Mouse (Mus musculus) heart, embryonic 13.5 days (tissue): ENCODE measurements around the gene Ttc5. TPM values are rescaled to one million over a fixed set of nuclear protein-coding genes. Genes with fewer than 3 reads are reported as not detected.
A peak's percentile ranks its signal among the peaks of the same experiment; 100 is the strongest.
"Not testable (repeated sequence)": the region's sequence is repeated elsewhere in the genome, so short reads cannot be mapped to it uniquely, and the experiment has no call there.

Experiments used
- ATAC-seq: fragments of 200-750 bp; cut with Nextera tagmentation; 2 replicates; pipeline ENCODE4 v1.8.0; 2017; ENCODE audit warnings: moderate TSS enrichment; ENCODE audit not compliant: insufficient number of reproducible peaks, low FRiP score, low TSS enrichment; ENCODE audit errors: extremely low read depth
- H3K27ac ChIP-seq: fragments of 300-500 bp; sonication (generic); replicated peaks from 2 replicates; pipeline ENCODE4 v1.5.1; 2015; ENCODE audit warnings: moderate library complexity, mild to moderate bottlenecking, inconsistent platforms
- H3K27me3 ChIP-seq: fragments of 300-500 bp; sonication (generic); replicated peaks from 2 replicates; pipeline ENCODE4 v1.6.1; 2015; ENCODE audit warnings: mild to moderate bottlenecking, inconsistent platforms
- H3K36me3 ChIP-seq: fragments of 300-500 bp; sonication (generic); 2 replicates; pipeline ENCODE4 v1.6.1; 2015; ENCODE audit warnings: mild to moderate bottlenecking, inconsistent platforms
- H3K4me1 ChIP-seq: fragments of 300-500 bp; sonication (generic); 2 replicates; pipeline ENCODE4 v1.6.1; 2015; ENCODE audit warnings: inconsistent platforms
- H3K4me2 ChIP-seq: fragments of 300-500 bp; sonication (generic); 2 replicates; pipeline ENCODE4 v1.6.1; 2015; ENCODE audit warnings: inconsistent platforms, mild to moderate bottlenecking, moderate library complexity
- H3K4me3 ChIP-seq: fragments of 300-500 bp; sonication (generic); 2 replicates; pipeline ENCODE4 v1.5.1; 2015; ENCODE audit warnings: moderate library complexity, mild to moderate bottlenecking, inconsistent platforms
- H3K9ac ChIP-seq: fragments of 300-500 bp; sonication (generic); 2 replicates; pipeline ENCODE4 v1.6.1; 2015; ENCODE audit warnings: inconsistent platforms, mild to moderate bottlenecking, moderate library complexity
- H3K9me3 ChIP-seq: fragments of 300-500 bp; sonication (generic); 2 replicates; pipeline ENCODE4 v1.6.1; 2016; ENCODE audit warnings: inconsistent platforms
- WGBS: fragments of 180-500 bp; shearing (Covaris S2); methylation state at CpG from one replicate; pipeline ENCODE4 v1.1.7; 2015; ENCODE audit warnings: mixed read lengths; 5-methylcytosine and 5-hydroxymethylcytosine counted together
- polyA plus RNA-seq: library from polyadenylated mRNA; unstranded; fragments of >200 nt; fragmentation: Nextera tagmentation; extraction: Ambion mirVana; gene quantifications from 2 replicates; pipeline ENCODE4 v1.2.1, GENCODE M21; 2015

Gene Ttc5
- 48.8 and 51.4 TPM in 2 replicates for polyA plus RNA-seq

DNA sequence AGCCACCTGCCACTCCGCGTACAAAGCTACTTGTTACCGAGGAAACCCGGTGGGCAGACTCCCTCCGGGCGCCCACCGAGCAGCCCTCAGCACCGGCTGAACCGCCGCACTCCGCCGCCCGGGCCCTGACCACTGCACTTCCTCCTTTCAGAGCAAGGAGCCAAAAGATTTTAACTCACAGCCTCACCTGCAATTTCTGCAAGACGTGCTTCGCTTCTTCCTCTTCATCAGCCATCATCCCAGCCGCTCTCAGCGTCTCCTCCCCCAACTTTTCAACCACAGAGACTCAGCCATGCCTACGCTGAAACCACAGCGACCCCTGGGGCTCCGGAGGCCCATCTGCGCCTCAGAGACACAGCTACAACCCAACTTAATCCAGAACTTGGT, at the start of gene Ttc5:
Ttc5 (minus strand) TSS at position 269 of the 387 bp plus-strand sequence.
- ATAC-seq = peak; percentile 83; the same call in 1 of the 2 replicates
- peaks cover 15% of the 10 kb centered on the region for H3K36me3 ChIP-seq
- H3K9me3 ChIP-seq = 0 out of 2 replicates have a peak, but pooled peaks cover 2% of the 10 kb centered on the region
- H3K27me3 ChIP-seq = no peaks in the 10 kb centered on the region
- H3K4me2 ChIP-seq = peak within 1 kb of the TSS; percentile 80
- peak within 1 kb of the TSS; percentile 77 for H3K4me3 ChIP-seq
- WGBS = under 1% methylated on average over 21 of the region's 21 CpGs
- peak within 1 kb of the TSS; percentile 89 for H3K9ac ChIP-seq
- H3K27ac ChIP-seq = peak within 1 kb of the TSS; percentile 36; the same call in 1 of the 2 replicates
- H3K4me1 ChIP-seq = peaks cover 7% of the 10 kb centered on the region

DNA sequence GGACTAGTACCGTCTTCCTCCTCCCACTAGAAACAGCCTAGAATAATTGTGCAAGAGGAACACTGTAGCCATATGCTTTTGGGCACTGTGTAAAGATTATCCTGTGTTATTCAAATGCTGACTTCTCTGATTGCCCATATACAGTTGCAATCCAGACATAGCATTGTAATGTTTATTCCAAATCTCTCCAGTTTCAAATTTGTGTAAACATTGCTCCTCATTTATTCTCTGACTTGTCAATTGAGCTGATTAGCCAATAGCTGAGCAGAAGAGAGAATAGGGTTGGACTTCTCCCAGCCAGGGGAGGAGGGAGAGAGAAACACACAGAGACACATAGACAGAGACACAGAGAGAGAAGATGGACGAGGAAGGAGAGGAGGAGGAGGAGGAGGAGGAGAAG, 49.1 kb upstream of the Ttc5 start:
- no peak overlapping the region for H3K4me2 ChIP-seq
- no peak overlapping the region for H3K4me3 ChIP-seq
- no peaks in the 10 kb centered on the region for H3K4me1 ChIP-seq
- no peak for ATAC-seq
- H3K27me3 ChIP-seq = no peaks in the 10 kb centered on the region
- 54% methylated on average over 2 of the region's 2 CpGs for WGBS
- H3K36me3 ChIP-seq = peaks cover 63% of the 10 kb centered on the region
- H3K27ac ChIP-seq = no peak overlapping the region
- H3K9me3 ChIP-seq = no peaks in the 10 kb centered on the region
- H3K9ac ChIP-seq = no peak overlapping the region

DNA sequence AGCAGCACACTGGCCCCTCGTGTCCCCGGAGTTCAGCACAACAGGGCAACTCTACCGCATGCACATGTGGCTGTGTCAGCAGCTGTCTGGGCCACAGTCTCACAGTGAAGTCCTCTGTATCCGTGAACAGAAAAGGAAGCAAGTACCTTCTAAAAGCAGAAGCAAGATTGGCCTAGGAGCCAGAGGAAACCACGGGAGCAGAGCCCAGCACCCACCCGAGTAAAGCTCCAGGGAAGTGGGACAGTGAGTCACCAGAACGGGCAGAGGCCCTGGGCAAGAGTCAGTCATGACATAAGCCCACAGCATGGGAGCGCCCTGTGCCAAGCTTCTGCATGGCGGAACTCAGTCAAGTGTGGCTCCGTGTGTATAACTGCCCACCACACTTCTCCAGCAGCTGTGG, 48.6 kb upstream of the Ttc5 start:
- ATAC-seq = no peak
- WGBS = 76% methylated on average over 10 of the region's 10 CpGs
- no peaks in the 10 kb centered on the region for H3K4me1 ChIP-seq
- no peak overlapping the region for H3K4me3 ChIP-seq
- no peak overlapping the region for H3K9ac ChIP-seq
- peaks cover 64% of the 10 kb centered on the region for H3K36me3 ChIP-seq
- H3K27me3 ChIP-seq = no peaks in the 10 kb centered on the region
- no peak overlapping the region for H3K4me2 ChIP-seq
- no peaks in the 10 kb centered on the region for H3K9me3 ChIP-seq
- no peak overlapping the region for H3K27ac ChIP-seq

DNA sequence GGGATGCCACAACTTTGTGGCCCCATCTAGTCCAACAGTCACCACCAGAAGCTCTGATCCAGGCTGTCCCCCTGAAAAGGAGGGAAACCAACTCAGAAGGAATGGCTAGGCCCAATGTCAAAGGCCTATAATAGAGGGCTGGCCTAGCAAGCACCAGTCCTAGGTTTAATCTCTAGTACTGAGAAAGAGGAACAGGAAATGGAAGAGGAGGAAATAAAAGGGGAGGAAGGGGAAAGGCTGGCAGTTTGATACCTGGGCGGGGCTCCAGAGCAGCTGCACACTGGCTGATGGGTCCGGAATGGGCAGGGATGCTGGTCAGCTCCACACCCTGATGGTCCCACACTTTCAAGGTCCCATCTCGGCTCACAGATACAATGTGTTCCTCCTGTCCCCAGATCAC, 44.6 kb upstream of the Ttc5 start:
- Histone ChIP-seq H3K4me2 (no peak overlapping the region), H3K9me3 (no peaks in the 10 kb centered on the region), H3K27me3 (no peaks in the 10 kb centered on the region), H3K9ac (no peak overlapping the region), H3K27ac (no peak overlapping the region), H3K36me3 (peaks cover 74% of the 10 kb centered on the region), H3K4me1 (no peaks in the 10 kb centered on the region), H3K4me3 (no peak overlapping the region)
- WGBS = 87% methylated on average over 3 of the region's 3 CpGs
- ATAC-seq = no peak

DNA sequence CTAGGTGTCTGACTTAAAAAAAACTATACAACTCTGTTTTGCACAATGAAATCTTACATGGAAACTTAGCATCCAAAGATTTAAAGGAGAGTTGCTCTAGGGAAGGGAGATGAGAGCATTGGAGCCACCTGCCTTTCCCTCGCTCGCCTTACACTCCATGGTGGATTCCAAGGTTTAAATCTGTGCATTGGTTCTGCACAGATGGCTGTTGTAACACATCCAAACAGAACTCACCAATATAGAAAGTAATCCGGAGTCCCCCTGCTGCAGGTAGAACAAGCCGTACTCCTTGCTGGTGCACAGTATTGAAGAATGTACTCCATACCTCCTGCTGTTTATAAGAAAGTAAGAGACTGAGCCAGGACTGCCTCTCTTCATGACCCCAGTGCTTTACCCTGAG, 41.3 kb upstream of the Ttc5 start:
- Histone ChIP-seq H3K27ac (no peak overlapping the region), H3K4me3 (no peak overlapping the region), H3K9ac (no peak overlapping the region), H3K27me3 (no peaks in the 10 kb centered on the region), H3K4me1 (no peaks in the 10 kb centered on the region), H3K36me3 (peaks cover 79% of the 10 kb centered on the region), H3K9me3 (no peaks in the 10 kb centered on the region), H3K4me2 (no peak overlapping the region)
- 80% methylated on average over 4 of the region's 4 CpGs for WGBS
- no peak for ATAC-seq

DNA sequence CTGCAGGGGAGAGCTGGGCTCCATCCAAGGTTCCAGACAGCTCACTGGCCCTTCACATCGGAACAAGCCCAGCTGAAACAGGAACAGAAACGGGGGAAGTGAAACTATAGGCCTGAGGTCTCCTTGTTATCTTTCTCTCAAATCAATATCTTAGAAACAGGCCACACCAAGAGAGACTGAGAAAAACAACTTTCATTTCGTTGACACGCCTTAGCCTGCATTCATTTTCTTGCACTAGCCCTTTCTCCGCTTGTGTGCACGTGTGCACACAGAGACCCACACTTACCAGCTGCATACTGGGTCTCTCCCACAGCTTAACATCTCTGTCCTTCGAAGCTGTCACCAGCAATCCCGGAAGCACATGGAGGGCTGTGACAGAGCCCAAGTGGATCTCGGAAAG, 38.9 kb upstream of the Ttc5 start:
- no peaks in the 10 kb centered on the region for H3K27me3 ChIP-seq
- H3K36me3 ChIP-seq = peaks cover 82% of the 10 kb centered on the region
- no peak for ATAC-seq
- H3K9me3 ChIP-seq = no peaks in the 10 kb centered on the region
- no peak overlapping the region for H3K9ac ChIP-seq
- no peak overlapping the region for H3K27ac ChIP-seq
- H3K4me2 ChIP-seq = no peak overlapping the region
- no peaks in the 10 kb centered on the region for H3K4me1 ChIP-seq
- H3K4me3 ChIP-seq = no peak overlapping the region
- 80% methylated on average over 9 of the region's 9 CpGs for WGBS

DNA sequence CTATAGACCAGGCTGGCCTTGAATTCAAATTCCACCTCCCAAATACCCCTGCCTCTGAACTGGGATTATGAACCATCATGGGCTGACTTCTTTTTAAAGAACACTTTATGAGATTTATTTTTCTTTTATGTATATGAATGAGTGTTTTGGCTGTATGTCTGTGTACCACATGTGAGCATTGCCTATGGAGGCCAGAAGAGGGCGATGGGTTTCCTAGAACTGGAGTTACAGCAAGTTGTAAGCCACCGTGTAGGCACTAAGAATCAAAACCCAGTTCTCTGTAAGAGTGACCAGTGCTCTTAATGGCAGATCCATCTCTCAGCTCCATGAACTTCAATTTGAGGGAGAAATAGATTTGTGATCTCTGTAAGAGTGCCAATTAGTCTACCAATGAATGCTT, 37.9 kb upstream of the Ttc5 start:
- H3K4me1 ChIP-seq = no peaks in the 10 kb centered on the region
- WGBS = 62% methylated on average over 2 of the region's 2 CpGs
- no peak overlapping the region for H3K9ac ChIP-seq
- ATAC-seq = no peak
- H3K9me3 ChIP-seq = no peaks in the 10 kb centered on the region
- no peaks in the 10 kb centered on the region for H3K27me3 ChIP-seq
- no peak overlapping the region for H3K27ac ChIP-seq
- H3K36me3 ChIP-seq = peaks cover 80% of the 10 kb centered on the region
- H3K4me2 ChIP-seq = no peak overlapping the region
- H3K4me3 ChIP-seq = no peak overlapping the region

DNA sequence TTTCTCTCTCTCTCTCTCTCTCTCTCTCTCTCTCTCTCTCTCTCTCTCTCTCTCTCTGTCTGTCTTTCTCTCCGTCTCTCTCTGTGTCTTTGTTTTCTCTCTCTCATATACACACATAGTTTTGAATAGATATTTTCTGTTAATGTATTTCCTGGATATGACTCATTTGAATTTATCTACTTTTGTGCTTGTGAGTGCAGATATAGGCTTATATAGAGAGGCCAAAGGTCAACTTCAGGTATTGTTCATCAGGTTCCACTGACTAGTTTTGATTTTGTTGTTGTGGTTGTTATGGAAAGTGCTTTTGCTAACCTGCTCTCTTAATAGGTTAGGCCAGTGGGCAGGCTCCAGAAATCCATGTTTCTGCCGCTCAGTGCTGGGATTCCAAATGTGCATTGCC, 27.7 kb upstream of the Ttc5 start:
- ATAC-seq = no peak

DNA sequence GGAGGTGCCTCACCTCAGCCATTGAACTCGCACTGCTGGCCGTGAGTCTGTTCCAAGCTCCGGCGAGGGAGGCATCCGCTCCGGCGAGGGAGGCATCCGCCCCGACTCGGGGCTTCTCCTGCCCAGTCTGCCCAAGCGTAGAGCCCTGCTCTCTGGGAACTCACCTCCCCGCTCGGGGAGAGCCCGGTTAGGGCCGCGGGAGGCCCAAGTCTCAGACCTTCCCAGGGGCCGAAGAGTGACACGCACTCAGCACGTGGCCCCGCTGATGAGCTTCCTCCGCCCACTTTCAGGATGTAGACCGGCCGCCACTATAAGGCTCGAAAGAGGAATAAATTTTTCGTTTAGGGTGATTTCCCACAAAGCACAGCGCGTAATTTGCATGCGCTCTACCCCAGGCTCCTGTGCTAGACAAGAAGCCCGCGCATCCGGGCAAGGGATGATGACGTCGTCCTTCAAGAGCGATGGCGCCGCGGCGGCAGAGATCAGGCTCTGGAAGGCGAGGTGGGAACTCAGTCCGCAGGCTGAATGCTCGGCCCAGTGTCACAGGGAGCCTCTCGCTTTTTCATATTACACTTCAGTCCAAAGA, 22.3 kb upstream of the Ttc5 start, which contains the start of the genes Ccnb1ip1 and Parp2:
Ccnb1ip1 (minus strand) TSS at position 246 of the 586 bp plus-strand sequence.
Parp2 (plus strand) TSS at position 355 of the 586 bp plus-strand sequence.
- 0% methylated on average over 42 of the region's 42 CpGs for WGBS
- peak within 1 kb of the TSS; percentile 73 for H3K4me2 ChIP-seq
- peak within 1 kb of the TSS; percentile 89 for H3K9ac ChIP-seq
- peak; percentile 95 for ATAC-seq
- peaks cover 11% of the 10 kb centered on the region for H3K4me1 ChIP-seq
- H3K4me3 ChIP-seq = peak within 1 kb of the TSS; percentile 71
- H3K9me3 ChIP-seq = no peaks in the 10 kb centered on the region
- H3K27ac ChIP-seq = peak within 1 kb of the TSS; percentile 89
- no peaks in the 10 kb centered on the region for H3K27me3 ChIP-seq
- peaks cover 29% of the 10 kb centered on the region for H3K36me3 ChIP-seq

More for the DNA sequence above, 27.7 kb upstream of the Ttc5 start:
- 90% methylated on average over 2 of the region's 2 CpGs for WGBS
- Histone ChIP-seq H3K4me2 (no peak overlapping the region), H3K9me3 (no peaks in the 10 kb centered on the region), H3K27me3 (no peaks in the 10 kb centered on the region), H3K9ac (no peak overlapping the region), H3K27ac (no peak overlapping the region), H3K4me1 (peaks cover 7% of the 10 kb centered on the region), H3K36me3 (peaks cover 82% of the 10 kb centered on the region), H3K4me3 (no peak overlapping the region)

DNA sequence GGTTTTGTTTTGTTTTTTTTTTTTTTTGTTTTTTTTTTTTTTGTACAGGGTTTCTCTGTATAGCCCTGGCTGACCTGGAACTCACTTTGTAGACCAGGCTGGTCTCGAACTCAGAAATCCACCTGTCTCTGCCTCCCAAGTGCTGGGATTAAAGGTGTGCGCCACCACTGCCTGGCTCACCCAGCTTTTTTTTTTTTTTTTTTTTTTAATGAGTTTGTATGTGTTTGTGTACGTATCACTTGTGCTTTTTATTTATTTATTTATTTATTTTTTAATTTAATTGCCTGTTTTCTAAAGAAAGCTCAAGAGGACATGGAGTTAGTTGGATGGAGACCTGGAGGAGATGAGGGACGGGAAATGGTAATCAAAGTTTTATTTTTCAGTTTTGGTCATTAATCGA, 21.1 kb upstream of the Ttc5 start:
- Histone ChIP-seq H3K4me2 (peak overlapping the region; percentile 73), H3K4me3 (peak overlapping the region; percentile 71; the same call in 1 of the 2 replicates), H3K9ac (0 out of 2 replicates have a peak overlapping the region, but pooled peaks have one; percentile 40), H3K27ac (0 out of 2 replicates have a peak overlapping the region, but pooled peaks have one; percentile 89), H3K4me1 (peaks cover 11% of the 10 kb centered on the region), H3K36me3 (peaks cover 18% of the 10 kb centered on the region)
- not testable (repeated sequence) for H3K27me3 ChIP-seq, H3K9me3 ChIP-seq, ATAC-seq
- 83% methylated on average over 4 of the region's 5 CpGs for WGBS

DNA sequence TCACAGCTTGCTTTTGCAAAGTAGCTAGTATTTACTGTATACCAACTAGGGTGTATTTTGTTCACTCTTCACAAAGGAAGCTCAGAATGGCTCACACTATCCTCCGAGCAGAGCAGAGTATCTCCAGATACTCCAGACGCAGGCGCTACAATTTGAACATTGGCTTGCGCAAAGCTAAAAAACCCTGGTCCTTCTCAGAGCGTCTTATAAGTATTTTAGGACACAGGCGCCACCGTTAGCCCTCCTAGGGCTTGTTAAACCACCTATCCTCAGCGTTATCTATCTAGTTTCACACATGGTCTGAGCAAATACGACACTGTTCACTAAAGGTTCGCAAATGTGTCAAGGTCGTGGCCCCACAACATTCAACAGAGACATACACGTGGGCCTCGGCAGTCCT, 19.4 kb upstream of the Ttc5 start:
- no peak for ATAC-seq
- Histone ChIP-seq H3K36me3 (0 out of 2 replicates have a peak, but pooled peaks cover under 1% of the 10 kb centered on the region), H3K27me3 (no peaks in the 10 kb centered on the region), H3K4me3 (no peak overlapping the region), H3K4me1 (peaks cover 13% of the 10 kb centered on the region), H3K27ac (no peak overlapping the region), H3K9ac (no peak overlapping the region), H3K9me3 (no peaks in the 10 kb centered on the region), H3K4me2 (no peak overlapping the region)
- 61% methylated on average over 13 of the region's 13 CpGs for WGBS
